Mouse (Mus musculus) lung, embryonic 15.5 days (tissue): ENCODE results near the gene Tcte1. TPM values are rescaled to one million over a fixed set of nuclear protein-coding genes. Genes with fewer than 3 reads are reported as not detected.
A peak's percentile ranks its signal among the peaks of the same experiment; 100 is the strongest.

Experiments used
- ATAC-seq: fragments of 200-750 bp; cut with Nextera tagmentation; 2 replicates; pipeline ENCODE4 v1.8.0; 2017; ENCODE audit warnings: moderate number of reproducible peaks, borderline replicate concordance; ENCODE audit not compliant: low FRiP score, low TSS enrichment; ENCODE audit errors: extremely low read depth
- H3K27ac ChIP-seq: fragments of 300-500 bp; sonication (generic); 2 replicates; pipeline ENCODE4 v1.5.1; 2015; ENCODE audit warnings: moderate library complexity, mild to moderate bottlenecking, inconsistent platforms
- H3K27me3 ChIP-seq: fragments of 300-500 bp; sonication (generic); 2 replicates; pipeline ENCODE4 v1.6.1; 2015; ENCODE audit warnings: inconsistent platforms
- H3K36me3 ChIP-seq: fragments of 300-500 bp; sonication (generic); 2 replicates; pipeline ENCODE4 v1.6.1; 2015; ENCODE audit warnings: inconsistent platforms
- H3K4me1 ChIP-seq: fragments of 300-500 bp; sonication (generic); 2 replicates; pipeline ENCODE4 v1.6.1; 2015; ENCODE audit warnings: inconsistent platforms
- H3K4me2 ChIP-seq: fragments of 300-500 bp; sonication (generic); 2 replicates; pipeline ENCODE4 v1.6.1; 2015; ENCODE audit warnings: inconsistent platforms, mild to moderate bottlenecking, moderate library complexity
- H3K4me3 ChIP-seq: fragments of 300-500 bp; sonication (generic); 2 replicates; pipeline ENCODE4 v1.5.1; 2015; ENCODE audit warnings: mild to moderate bottlenecking, inconsistent platforms
- H3K9ac ChIP-seq: fragments of 300-500 bp; sonication (generic); 2 replicates; pipeline ENCODE4 v1.6.1; 2015; ENCODE audit warnings: inconsistent platforms
- H3K9me3 ChIP-seq: fragments of 300-500 bp; sonication (generic); 2 replicates; pipeline ENCODE4 v1.6.1; 2016; ENCODE audit warnings: inconsistent platforms
- WGBS: fragments of 180-500 bp; shearing (Covaris S2); methylation state at CpG from one replicate; pipeline ENCODE4 v1.1.7; 2015; 5-methylcytosine and 5-hydroxymethylcytosine counted together
- polyA plus RNA-seq: library from polyadenylated mRNA; unstranded; fragments of >200 nt; fragmentation: Nextera tagmentation; extraction: Ambion mirVana; gene quantifications from 2 replicates; pipeline ENCODE4 v1.2.1, GENCODE M21; 2015

The Tcte1 gene
- 0.82 and 0.94 TPM in 2 replicates for polyA plus RNA-seq

GRCm38 (mm10) chr17:45523263-45523662 lies at the start of gene Tcte1:
TSS of gene Tcte1 (plus strand) at chr17:45523434.
- Histone ChIP-seq H3K4me1 (peaks cover 12% of the 10 kb centered on the region; the same call in 1 of the 2 replicates), H3K4me2 (peak within 1 kb of the TSS; percentile 75), H3K27ac (no peak within 1 kb of the TSS), H3K4me3 (peak within 1 kb of the TSS; percentile 35), H3K9me3 (no peaks in the 10 kb centered on the region), H3K27me3 (peaks cover 25% of the 10 kb centered on the region; the same call in 1 of the 2 replicates), H3K9ac (peak within 1 kb of the TSS; percentile 37), H3K36me3 (0 out of 2 replicates have a peak, but pooled peaks cover 4% of the 10 kb centered on the region)
- WGBS = under 1% methylated on average over 21 of the region's 21 CpGs
- ATAC-seq = peak; percentile 64; the same call in 1 of the 2 replicates

GRCm38 (mm10) chr17:45473667-45474066 lies 49.6 kb upstream of the Tcte1 start:
- ATAC-seq = no peak
- Histone ChIP-seq H3K36me3 (no peaks in the 10 kb centered on the region), H3K4me1 (peaks cover 8% of the 10 kb centered on the region), H3K27me3 (peaks cover 19% of the 10 kb centered on the region), H3K9me3 (no peaks in the 10 kb centered on the region), H3K4me3 (no peak overlapping the region), H3K27ac (no peak overlapping the region), H3K9ac (no peak overlapping the region), H3K4me2 (no peak overlapping the region)
- WGBS = 69% methylated on average over 6 of the region's 6 CpGs

- H3K36me3 ChIP-seq = no peaks in the 10 kb centered on the region
- no peak for ATAC-seq
- H3K9ac ChIP-seq = no peak overlapping the region
- H3K4me3 ChIP-seq = peak overlapping the region; percentile 41
- 61% methylated on average over 8 of the region's 8 CpGs for whole genome bisulfite sequencing
- peaks cover 8% of the 10 kb centered on the region for H3K4me1 ChIP-seq
- H3K9me3 ChIP-seq = no peaks in the 10 kb centered on the region
- H3K4me2 ChIP-seq = peak overlapping the region; percentile 65
- H3K27ac ChIP-seq = no peak overlapping the region
- peaks cover 19% of the 10 kb centered on the region for H3K27me3 ChIP-seq
Observed at GRCm38 (mm10) chr17:45474146-45474545, 49.1 kb upstream of the Tcte1 start.

GRCm38 (mm10) chr17:45474669-45475465 lies 48.4 kb upstream of the Tcte1 start, which contains the start of gene Spats1:
TSS of gene Spats1 (minus strand) at chr17:45475415.
- Histone ChIP-seq H3K4me3 (peak within 1 kb of the TSS; percentile 41), H3K9me3 (no peaks in the 10 kb centered on the region), H3K9ac (no peak within 1 kb of the TSS; the same call in 1 of the 2 replicates), H3K27ac (no peak within 1 kb of the TSS), H3K27me3 (peaks cover 19% of the 10 kb centered on the region), H3K4me1 (peaks cover 8% of the 10 kb centered on the region), H3K4me2 (peak within 1 kb of the TSS; percentile 65), H3K36me3 (no peaks in the 10 kb centered on the region)
- WGBS = 4% methylated on average over 30 of the region's 30 CpGs
- peak; percentile 66; the same call in 1 of the 2 replicates for ATAC-seq

- no peak overlapping the region for H3K4me2 ChIP-seq
- no peak overlapping the region for H3K9ac ChIP-seq
- no peaks in the 10 kb centered on the region for H3K36me3 ChIP-seq
- H3K9me3 ChIP-seq = no peaks in the 10 kb centered on the region
- WGBS = 8% methylated on average over 12 of the region's 12 CpGs
- H3K4me1 ChIP-seq = peaks cover 8% of the 10 kb centered on the region
- no peak for ATAC-seq
- peaks cover 19% of the 10 kb centered on the region for H3K27me3 ChIP-seq
- no peak overlapping the region for H3K4me3 ChIP-seq
- H3K27ac ChIP-seq = no peak overlapping the region
Observed at GRCm38 (mm10) chr17:45478234-45478825, 44.9 kb upstream of the Tcte1 start.

GRCm38 (mm10) chr17:45480429-45480828 lies 42.8 kb upstream of the Tcte1 start:
- Histone ChIP-seq H3K4me1 (no peaks in the 10 kb centered on the region), H3K4me2 (no peak overlapping the region), H3K27me3 (peaks cover 8% of the 10 kb centered on the region; the same call in 1 of the 2 replicates), H3K9me3 (no peaks in the 10 kb centered on the region), H3K9ac (no peak overlapping the region), H3K4me3 (no peak overlapping the region), H3K36me3 (no peaks in the 10 kb centered on the region), H3K27ac (no peak overlapping the region)
- 33% methylated on average over 2 of the region's 2 CpGs for WGBS
- no peak for ATAC-seq

- H3K4me3 ChIP-seq = no peak overlapping the region
- 83% methylated on average over 7 of the region's 7 CpGs for WGBS
- no peaks in the 10 kb centered on the region for H3K4me1 ChIP-seq
- H3K9ac ChIP-seq = no peak overlapping the region
- no peak overlapping the region for H3K27ac ChIP-seq
- H3K9me3 ChIP-seq = no peaks in the 10 kb centered on the region
- no peak overlapping the region for H3K4me2 ChIP-seq
- H3K36me3 ChIP-seq = no peaks in the 10 kb centered on the region
- 0 out of 2 replicates have a peak, but pooled peaks cover 4% of the 10 kb centered on the region for H3K27me3 ChIP-seq
- no peak for ATAC-seq
Observed at GRCm38 (mm10) chr17:45485581-45485980, 37.7 kb upstream of the Tcte1 start.

GRCm38 (mm10) chr17:45487216-45487615 lies 36.0 kb upstream of the Tcte1 start:
- H3K9me3 ChIP-seq = no peaks in the 10 kb centered on the region
- H3K4me1 ChIP-seq = no peaks in the 10 kb centered on the region
- 7% methylated on average over 5 of the region's 5 CpGs for WGBS
- H3K4me2 ChIP-seq = no peak overlapping the region
- no peak overlapping the region for H3K9ac ChIP-seq
- H3K4me3 ChIP-seq = no peak overlapping the region
- H3K27ac ChIP-seq = no peak overlapping the region
- no peaks in the 10 kb centered on the region for H3K36me3 ChIP-seq
- ATAC-seq = no peak
- 0 out of 2 replicates have a peak, but pooled peaks cover 4% of the 10 kb centered on the region for H3K27me3 ChIP-seq

GRCm38 (mm10) chr17:45488321-45489254 lies 34.6 kb upstream of the Tcte1 start:
- H3K27me3 ChIP-seq = 0 out of 2 replicates have a peak, but pooled peaks cover 4% of the 10 kb centered on the region
- no peaks in the 10 kb centered on the region for H3K36me3 ChIP-seq
- no peak overlapping the region for H3K4me2 ChIP-seq
- H3K4me1 ChIP-seq = no peaks in the 10 kb centered on the region
- no peak overlapping the region for H3K27ac ChIP-seq
- no peak overlapping the region for H3K9ac ChIP-seq
- H3K9me3 ChIP-seq = no peaks in the 10 kb centered on the region
- no peak overlapping the region for H3K4me3 ChIP-seq
- WGBS = 82% methylated on average over 23 of the region's 23 CpGs
- no peak for ATAC-seq

GRCm38 (mm10) chr17:45489736-45490135 lies 33.5 kb upstream of the Tcte1 start:
- ATAC-seq = no peak

GRCm38 (mm10) chr17:45490532-45491154 lies 32.6 kb upstream of the Tcte1 start:
- H3K4me3 ChIP-seq = no peak overlapping the region
- H3K4me1 ChIP-seq = no peaks in the 10 kb centered on the region
- no peak for ATAC-seq
- H3K36me3 ChIP-seq = no peaks in the 10 kb centered on the region
- no peak overlapping the region for H3K27ac ChIP-seq
- WGBS = 52% methylated on average over 13 of the region's 13 CpGs
- H3K9me3 ChIP-seq = no peaks in the 10 kb centered on the region
- no peak overlapping the region for H3K9ac ChIP-seq
- no peak overlapping the region for H3K4me2 ChIP-seq
- 0 out of 2 replicates have a peak, but pooled peaks cover 4% of the 10 kb centered on the region for H3K27me3 ChIP-seq

More at GRCm38 (mm10) chr17:45489736-45490135, 33.5 kb upstream of the Tcte1 start:
- Histone ChIP-seq H3K4me2 (no peak overlapping the region), H3K4me3 (no peak overlapping the region), H3K9ac (no peak overlapping the region), H3K27ac (no peak overlapping the region), H3K9me3 (no peaks in the 10 kb centered on the region), H3K36me3 (no peaks in the 10 kb centered on the region), H3K27me3 (0 out of 2 replicates have a peak, but pooled peaks cover 4% of the 10 kb centered on the region), H3K4me1 (no peaks in the 10 kb centered on the region)
- WGBS = 76% methylated on average over 6 of the region's 6 CpGs
